Mouse (Mus musculus) cerebellum, postnatal 14 days (tissue): ENCODE data around the gene Stxbp2.
"Not testable (repeated sequence)": the region's sequence is repeated elsewhere in the genome, so short reads cannot be mapped to it uniquely, and the experiment has no call there.

Experiments used
- DNase-seq, 2 experiments: peaks; one replicate each; pipeline ENCODE4 v3.0.0; 2021; ENCODE audit warnings: mixed read lengths in 2 of 2

Stxbp2 gene

GRCm38 (mm10) chr8:3630647-3631477 is at the start of gene Stxbp2:
TSS of gene Stxbp2 (plus strand) at chr8:3630955.
- peak; percentile 80 to 82 for DNase-seq

GRCm38 (mm10) chr8:3581961-3582360 is 48.8 kb upstream of the Stxbp2 start:
- DNase-seq: not testable (repeated sequence)

GRCm38 (mm10) chr8:3586452-3586851 is 44.3 kb upstream of the Stxbp2 start:
- no peak for DNase-seq

- no peak for DNase-seq
Observed at GRCm38 (mm10) chr8:3586993-3587390, 43.8 kb upstream of the Stxbp2 start, which contains the start of gene Camsap3. TSS of gene Camsap3 (plus strand) at chr8:3587293.

GRCm38 (mm10) chr8:3587391-3588257 is 43.1 kb upstream of the Stxbp2 start:
- DNase-seq: peak; percentile 81 to 83

- DNase-seq: peak; percentile 36 to 52
Observed at GRCm38 (mm10) chr8:3588258-3588633, 42.5 kb upstream of the Stxbp2 start.

GRCm38 (mm10) chr8:3593470-3593869 is 37.3 kb upstream of the Stxbp2 start:
- DNase-seq: peak; percentile 65 to 69

GRCm38 (mm10) chr8:3594466-3594865 is 36.3 kb upstream of the Stxbp2 start:
- DNase-seq: no peak

GRCm38 (mm10) chr8:3598054-3598453 is 32.7 kb upstream of the Stxbp2 start:
- no peak for DNase-seq

GRCm38 (mm10) chr8:3599219-3599618 is 31.5 kb upstream of the Stxbp2 start:
- no peak for DNase-seq

- no peak for DNase-seq
Observed at GRCm38 (mm10) chr8:3600401-3600800, 30.4 kb upstream of the Stxbp2 start.

GRCm38 (mm10) chr8:3603439-3603838 is 27.3 kb upstream of the Stxbp2 start:
- DNase-seq: no peak

- no peak for DNase-seq
Observed at GRCm38 (mm10) chr8:3606593-3606992, 24.2 kb upstream of the Stxbp2 start.

- DNase-seq: no peak
Observed at GRCm38 (mm10) chr8:3607822-3608221, 22.9 kb upstream of the Stxbp2 start.

GRCm38 (mm10) chr8:3609046-3609815 is 21.5 kb upstream of the Stxbp2 start:
- DNase-seq: no peak

- no peak for DNase-seq
Observed at GRCm38 (mm10) chr8:3609816-3610150, 21.0 kb upstream of the Stxbp2 start.

- DNase-seq: peak; percentile 99
Observed at GRCm38 (mm10) chr8:3621199-3621970, 9.4 kb upstream of the Stxbp2 start, which contains the start of the genes Xab2 and Pet100. TSS of gene Xab2 (minus strand) at chr8:3621316. TSS of gene Pet100 (plus strand) at chr8:3621548.

- no peak for DNase-seq
Observed at GRCm38 (mm10) chr8:3622119-3622518, 8.6 kb upstream of the Stxbp2 start.

- no peak for DNase-seq
Observed at GRCm38 (mm10) chr8:3625445-3625844, 5.3 kb upstream of the Stxbp2 start, which contains the start of gene Pcp2. TSS of gene Pcp2 (minus strand) at chr8:3625545.

GRCm38 (mm10) chr8:3626971-3627370 is 3.8 kb upstream of the Stxbp2 start:
- no peak for DNase-seq

GRCm38 (mm10) chr8:3628014-3628413 is 2.7 kb upstream of the Stxbp2 start:
- DNase-seq: peak; percentile 57 to 71

GRCm38 (mm10) chr8:3631478-3631875 is 722 bp downstream of the Stxbp2 start:
- no peak for DNase-seq
